Mouse (Mus musculus) mature B cell (primary cell): ENCODE measurements around the gene Tbc1d7.

Experiments used
- in situ Hi-C: fragments of 300-500 bp; cut with MboI; formaldehyde crosslinking; loops from 2 replicates; pipeline ENCODE4 v1.14.3; 2019

The Tbc1d7 gene

GRCm38 (mm10) chr13:43193932-43194331 is 22.6 kb upstream of the Tbc1d7 start:
- in situ Hi-C loops = loop anchor here (5.0 kb wide), 1 partner anchor 128 kb away; no protein-coding TSS in a partner anchor

GRCm38 (mm10) chr13:43193266-43193665 is 22.0 kb upstream of the Tbc1d7 start:
- in situ Hi-C loops = loop anchor here (5.0 kb wide), 1 partner anchor 129 kb away; no protein-coding TSS in a partner anchor

GRCm38 (mm10) chr13:43191741-43192192 is 20.5 kb upstream of the Tbc1d7 start:
- in situ Hi-C loops = loop anchor here (5.0 kb wide), 1 partner anchor 131 kb away; no protein-coding TSS in a partner anchor

- in situ Hi-C loops = loop anchor here (5.0 kb wide), 1 partner anchor 131 kb away; no protein-coding TSS in a partner anchor
Measured at GRCm38 (mm10) chr13:43191290-43191689, 20.0 kb upstream of the Tbc1d7 start.

- in situ Hi-C loops = no loop called here
Measured at GRCm38 (mm10) chr13:43187736-43188135, 16.4 kb upstream of the Tbc1d7 start.

GRCm38 (mm10) chr13:43183248-43184055 is 12.2 kb upstream of the Tbc1d7 start:
- in situ Hi-C loops = no loop called here

- in situ Hi-C loops = no loop called here
Measured at GRCm38 (mm10) chr13:43182465-43183201, 11.3 kb upstream of the Tbc1d7 start.

GRCm38 (mm10) chr13:43181104-43181503 is 9.8 kb upstream of the Tbc1d7 start:
- in situ Hi-C loops = no loop called here

GRCm38 (mm10) chr13:43177317-43177716 is 6.0 kb upstream of the Tbc1d7 start:
- in situ Hi-C loops = no loop called here

- in situ Hi-C loops = no loop called here
Measured at GRCm38 (mm10) chr13:43176676-43177075, 5.4 kb upstream of the Tbc1d7 start.

- in situ Hi-C loops = no loop called here
Measured at GRCm38 (mm10) chr13:43173262-43173661, 2.0 kb upstream of the Tbc1d7 start.

- in situ Hi-C loops = no loop called here
Measured at GRCm38 (mm10) chr13:43172036-43172713, 874 bp upstream of the Tbc1d7 start.

GRCm38 (mm10) chr13:43167721-43168120 is 3.6 kb downstream of the Tbc1d7 start:
- in situ Hi-C loops = no loop called here

GRCm38 (mm10) chr13:43159429-43159828 is 11.9 kb downstream of the Tbc1d7 start:
- in situ Hi-C loops = no loop called here

GRCm38 (mm10) chr13:43158281-43158680 is 13.0 kb downstream of the Tbc1d7 start:
- in situ Hi-C loops = no loop called here

GRCm38 (mm10) chr13:43157370-43157769 is 13.9 kb downstream of the Tbc1d7 start:
- in situ Hi-C loops = no loop called here

GRCm38 (mm10) chr13:43152005-43152520 is 19.2 kb downstream of the Tbc1d7 start:
- in situ Hi-C loops = no loop called here

- in situ Hi-C loops = no loop called here
Measured at GRCm38 (mm10) chr13:43149661-43150060, 21.6 kb downstream of the Tbc1d7 start.

GRCm38 (mm10) chr13:43148692-43149091 is 22.6 kb downstream of the Tbc1d7 start:
- in situ Hi-C loops = no loop called here

GRCm38 (mm10) chr13:43146515-43147258 is 24.6 kb downstream of the Tbc1d7 start:
- in situ Hi-C loops = no loop called here
